Mouse (Mus musculus): ENCODE measurements around the gene Spag7. TPM values are rescaled to one million over a fixed set of nuclear protein-coding genes. Genes with fewer than 3 reads are reported as not detected.
A peak's percentile ranks its signal among the peaks of the same experiment; 100 is the strongest.

The Spag7 gene
- polyA plus RNA-seq, 1 experiment from 2014 or later: 146 TPM

GRCm38 (mm10) chr11:70656964-70657363 is 12.3 kb downstream of the Spag7 start, which contains the start of gene Eno3:
TSS of gene Eno3 (plus strand) at chr11:70657202.
- peaks cover 40% of the 10 kb centered on the region for H3K4me1 ChIP-seq (replicated peaks; ENCODE audit: control insufficient read depth, insufficient read depth, low read length)
- ATAC-seq (replicated peaks; ENCODE audit: low FRiP score): no peak
- H3K4me2 ChIP-seq: peak within 1 kb of the TSS; percentile 92
- H3K9me3 ChIP-seq (ENCODE audit: control insufficient read depth, low read length): no peaks in the 10 kb centered on the region
- no peaks in the 10 kb centered on the region for H3K27me3 ChIP-seq (replicated peaks; ENCODE audit: control insufficient read depth, insufficient read depth, low read length)
- peak within 1 kb of the TSS; percentile 100 for H3K27ac ChIP-seq (ENCODE audit: low read depth, low read length)
- 8% methylated on average over 3 of the region's 3 CpGs for WGBS
- H3K36me3 ChIP-seq (ENCODE audit: control insufficient read depth, insufficient read depth, low read length): peaks cover 11% of the 10 kb centered on the region
- H3K4me3 ChIP-seq (ENCODE audit: low read depth, low read length): peak within 1 kb of the TSS; percentile 100
- DNase-seq (ENCODE audit: low spot score): no peak
- H3K9ac ChIP-seq (ENCODE audit: low read depth, low read length): peak within 1 kb of the TSS; percentile 100

- H3K27ac ChIP-seq (ENCODE audit: low read depth, low read length): peak overlapping the region; percentile 100
- H3K9ac ChIP-seq (ENCODE audit: low read depth, low read length): peak overlapping the region; percentile 100
- ATAC-seq (replicated peaks; ENCODE audit: low FRiP score): no peak
- peak overlapping the region; percentile 100 for H3K4me3 ChIP-seq (ENCODE audit: low read depth, low read length)
- H3K4me1 ChIP-seq (replicated peaks; ENCODE audit: control insufficient read depth, insufficient read depth, low read length): peaks cover 44% of the 10 kb centered on the region
- H3K9me3 ChIP-seq (ENCODE audit: control insufficient read depth, low read length): no peaks in the 10 kb centered on the region
- H3K27me3 ChIP-seq (replicated peaks; ENCODE audit: control insufficient read depth, insufficient read depth, low read length): no peaks in the 10 kb centered on the region
- no peak for DNase-seq (ENCODE audit: low spot score)
- peaks cover 13% of the 10 kb centered on the region for H3K36me3 ChIP-seq (ENCODE audit: control insufficient read depth, insufficient read depth, low read length)
- WGBS: 11% methylated on average over 16 of the region's 16 CpGs
- H3K4me2 ChIP-seq: peak overlapping the region; percentile 92
Measured at GRCm38 (mm10) chr11:70656456-70656927, 12.7 kb downstream of the Spag7 start.

- H3K4me1 ChIP-seq (replicated peaks; ENCODE audit: control insufficient read depth, insufficient read depth, low read length): peaks cover 51% of the 10 kb centered on the region
- H3K27me3 ChIP-seq (replicated peaks; ENCODE audit: control insufficient read depth, insufficient read depth, low read length): no peaks in the 10 kb centered on the region
- H3K9ac ChIP-seq (ENCODE audit: low read depth, low read length): peak overlapping the region; percentile 100
- H3K27ac ChIP-seq (ENCODE audit: low read depth, low read length): peak overlapping the region; percentile 100
- under 1% methylated on average over 61 of the region's 61 CpGs for WGBS
- H3K4me3 ChIP-seq (ENCODE audit: low read depth, low read length): peak overlapping the region; percentile 100
- DNase-seq (ENCODE audit: low spot score) (peak; percentile 83), ATAC-seq (replicated peaks; ENCODE audit: low FRiP score) (peak; percentile 37)
- H3K36me3 ChIP-seq (ENCODE audit: control insufficient read depth, insufficient read depth, low read length): peaks cover 17% of the 10 kb centered on the region
- no peaks in the 10 kb centered on the region for H3K9me3 ChIP-seq (ENCODE audit: control insufficient read depth, low read length)
- peak overlapping the region; percentile 92 for H3K4me2 ChIP-seq
Measured at GRCm38 (mm10) chr11:70655571-70656455, 13.4 kb downstream of the Spag7 start.

- H3K4me1 ChIP-seq (replicated peaks; ENCODE audit: control insufficient read depth, insufficient read depth, low read length): peaks cover 58% of the 10 kb centered on the region
- DNase-seq (ENCODE audit: low spot score) (peak; percentile 85), ATAC-seq (replicated peaks; ENCODE audit: low FRiP score) (peak; percentile 61)
- no peaks in the 10 kb centered on the region for H3K27me3 ChIP-seq (replicated peaks; ENCODE audit: control insufficient read depth, insufficient read depth, low read length)
- H3K9me3 ChIP-seq (ENCODE audit: control insufficient read depth, low read length): no peaks in the 10 kb centered on the region
- H3K36me3 ChIP-seq (ENCODE audit: control insufficient read depth, insufficient read depth, low read length): peaks cover 23% of the 10 kb centered on the region
- peak overlapping the region; percentile 100 for H3K27ac ChIP-seq (ENCODE audit: low read depth, low read length)
- under 1% methylated on average over 48 of the region's 48 CpGs for WGBS
- peak overlapping the region; percentile 100 for H3K9ac ChIP-seq (ENCODE audit: low read depth, low read length)
- peak overlapping the region; percentile 92 for H3K4me2 ChIP-seq
- peak overlapping the region; percentile 100 for H3K4me3 ChIP-seq (ENCODE audit: low read depth, low read length)
Measured at GRCm38 (mm10) chr11:70654923-70655570, 14.2 kb downstream of the Spag7 start.

- peak within 1 kb of the TSS; percentile 100 for H3K9ac ChIP-seq (ENCODE audit: low read depth, low read length)
- H3K4me3 ChIP-seq (ENCODE audit: low read depth, low read length): peak within 1 kb of the TSS; percentile 100
- WGBS: under 1% methylated on average over 60 of the region's 61 CpGs
- ATAC-seq (replicated peaks; ENCODE audit: low FRiP score): peak; percentile 55
- H3K27me3 ChIP-seq (replicated peaks; ENCODE audit: control insufficient read depth, insufficient read depth, low read length): no peaks in the 10 kb centered on the region
- peak within 1 kb of the TSS; percentile 100 for H3K27ac ChIP-seq (ENCODE audit: low read depth, low read length)
- peak within 1 kb of the TSS; percentile 92 for H3K4me2 ChIP-seq
- peaks cover 65% of the 10 kb centered on the region for H3K4me1 ChIP-seq (replicated peaks; ENCODE audit: control insufficient read depth, insufficient read depth, low read length)
- no peaks in the 10 kb centered on the region for H3K9me3 ChIP-seq (ENCODE audit: control insufficient read depth, low read length)
- H3K36me3 ChIP-seq (ENCODE audit: control insufficient read depth, insufficient read depth, low read length): peaks cover 30% of the 10 kb centered on the region
- DNase-seq (ENCODE audit: low spot score): peak; percentile 81
Measured at GRCm38 (mm10) chr11:70654198-70654922, 14.9 kb downstream of the Spag7 start, which contains the start of gene Pfn1. TSS of gene Pfn1 (minus strand) at chr11:70654644.

- H3K27me3 ChIP-seq (replicated peaks; ENCODE audit: control insufficient read depth, insufficient read depth, low read length): no peaks in the 10 kb centered on the region
- under 1% methylated on average over 62 of the region's 63 CpGs for WGBS
- H3K4me2 ChIP-seq: peak overlapping the region; percentile 92
- H3K27ac ChIP-seq (ENCODE audit: low read depth, low read length): peak overlapping the region; percentile 100
- H3K9me3 ChIP-seq (ENCODE audit: control insufficient read depth, low read length): no peaks in the 10 kb centered on the region
- peak; percentile 85 for DNase-seq (ENCODE audit: low spot score)
- peak overlapping the region; percentile 100 for H3K4me3 ChIP-seq (ENCODE audit: low read depth, low read length)
- peak overlapping the region; percentile 100 for H3K9ac ChIP-seq (ENCODE audit: low read depth, low read length)
- ATAC-seq (replicated peaks; ENCODE audit: low FRiP score): peak; percentile 61
- peaks cover 71% of the 10 kb centered on the region for H3K4me1 ChIP-seq (replicated peaks; ENCODE audit: control insufficient read depth, insufficient read depth, low read length)
- H3K36me3 ChIP-seq (ENCODE audit: control insufficient read depth, insufficient read depth, low read length): peaks cover 34% of the 10 kb centered on the region
Measured at GRCm38 (mm10) chr11:70653345-70654197, 15.6 kb downstream of the Spag7 start.

- H3K4me3 ChIP-seq (ENCODE audit: low read depth, low read length): peak overlapping the region; percentile 100
- peak overlapping the region; percentile 100 for H3K9ac ChIP-seq (ENCODE audit: low read depth, low read length)
- DNase-seq (ENCODE audit: low spot score) (no peak), ATAC-seq (replicated peaks; ENCODE audit: low FRiP score) (no peak)
- H3K36me3 ChIP-seq (ENCODE audit: control insufficient read depth, insufficient read depth, low read length): peaks cover 34% of the 10 kb centered on the region
- H3K27ac ChIP-seq (ENCODE audit: low read depth, low read length): peak overlapping the region; percentile 100
- no peaks in the 10 kb centered on the region for H3K9me3 ChIP-seq (ENCODE audit: control insufficient read depth, low read length)
- peaks cover 69% of the 10 kb centered on the region for H3K4me1 ChIP-seq (replicated peaks; ENCODE audit: control insufficient read depth, insufficient read depth, low read length)
- H3K27me3 ChIP-seq (replicated peaks; ENCODE audit: control insufficient read depth, insufficient read depth, low read length): no peaks in the 10 kb centered on the region
- 32% methylated on average over 6 of the region's 6 CpGs for WGBS
- peak overlapping the region; percentile 92 for H3K4me2 ChIP-seq
Measured at GRCm38 (mm10) chr11:70652884-70653344, 16.3 kb downstream of the Spag7 start.
